Mouse (Mus musculus) heart, adult 2 months (tissue): ENCODE measurements at regions not wholly inside any gene's neighbourhood (a gene's known extent, or its start where the extent isn't known, plus 50 kb on each side); places are given as distances from the start of the nearest gene placed in this dataset.

Experiments
- CTCF ChIP-seq: fragments of 200-600 bp; IDR thresholded peaks from 2 replicates; pipeline ENCODE4 v1.8.1; 2022; ENCODE audit warnings: antibody characterized with exemption, mild to moderate bottlenecking, moderate library complexity
- EP300 ChIP-seq: fragments of 200-500 bp; IDR thresholded peaks from 2 replicates; pipeline ENCODE4 v1.6.1; 2011; ENCODE audit warnings: low read depth, low read length, control low read depth; ENCODE audit not compliant: insufficient read depth
- POLR2A ChIP-seq: fragments of 200-500 bp; IDR thresholded peaks from 2 replicates; pipeline ENCODE4 v1.6.1; 2011; ENCODE audit warnings: mild to moderate bottlenecking, low read depth, low read length, control low read depth; ENCODE audit not compliant: insufficient read depth

GRCm38 (mm10) chr5:46023456-46023855 lies 166.0 kb upstream of the Lcorl start:
- TF ChIP-seq CTCF (no peak), POLR2A (no peak), EP300 (no peak)
